Mouse (Mus musculus) gonadal fat pad, adult 2 months (tissue): ENCODE results near the gene Unc119b. TPM values are rescaled to one million over a fixed set of nuclear protein-coding genes. Genes with fewer than 3 reads are reported as not detected.
"Not testable (repeated sequence)": the region's sequence is repeated elsewhere in the genome, so short reads cannot be mapped to it uniquely, and the experiment has no call there.

Experiments
- DNase-seq: peaks from one replicate; pipeline ENCODE4 v3.0.0-alpha.2; 2012; ENCODE audit warnings: low read depth
- polyA plus RNA-seq: library from polyadenylated mRNA; depleted of rRNA; stranded (reverse); fragments of >200 nt; gene quantifications from 2 replicates; pipeline ENCODE4 v1.2.3, GENCODE M21; 2012; rRNA removed

Gene Unc119b
- polyA plus RNA-seq, 1 experiment = 78.3 TPM

DNA sequence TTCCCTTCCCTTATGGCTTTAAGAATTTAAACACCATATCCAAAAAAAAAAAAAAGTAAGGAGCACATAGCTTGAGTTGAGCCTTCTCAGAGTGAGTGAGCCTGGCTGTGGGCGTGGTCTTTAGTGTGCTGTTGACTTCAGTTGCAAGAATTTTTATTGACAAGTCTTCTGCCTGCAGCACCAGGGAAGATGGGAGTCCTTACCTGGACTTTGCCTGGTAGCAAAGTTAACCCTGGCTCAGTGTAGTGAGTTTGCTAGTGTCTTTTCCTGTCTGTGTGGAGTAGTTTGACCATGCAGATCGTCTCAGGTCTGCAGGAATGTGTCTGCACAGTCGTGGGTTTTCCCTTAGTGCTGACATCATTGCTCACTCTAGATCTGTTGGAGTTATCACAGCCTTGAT lies 43.8 kb downstream of the Unc119b start:
- no peak for DNase-seq

DNA sequence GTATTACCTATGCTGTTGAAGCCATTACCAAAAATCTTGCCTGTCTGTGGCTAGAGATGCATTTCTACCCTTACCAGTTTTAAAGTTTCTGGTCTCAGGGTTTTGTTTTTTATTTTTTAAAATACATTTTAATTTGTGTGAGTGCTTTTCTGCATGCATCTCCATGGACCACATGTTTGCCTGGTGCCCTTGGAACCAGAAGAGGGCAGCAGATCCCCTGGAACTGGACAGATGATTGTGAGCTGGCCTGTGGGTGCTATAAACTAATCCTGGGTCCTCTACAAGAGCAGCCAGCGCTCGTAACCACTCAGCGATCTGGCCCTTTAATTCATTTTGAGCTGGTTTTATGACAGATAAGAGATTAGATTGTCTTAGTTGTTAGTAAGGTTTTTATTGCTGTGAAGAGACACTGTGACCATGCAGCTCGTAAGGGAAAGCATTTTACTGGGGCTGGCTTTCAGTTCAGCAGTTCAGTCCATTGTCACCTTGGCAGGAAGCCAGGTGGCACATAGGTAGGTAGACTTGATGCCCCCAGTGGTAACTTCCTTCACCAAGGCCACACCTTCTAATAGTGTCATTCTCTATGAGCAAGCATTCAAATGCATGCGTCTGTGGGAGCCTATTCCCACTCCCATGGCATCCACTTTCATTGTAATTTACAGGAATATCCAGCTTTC lies 45.0 kb downstream of the Unc119b start:
- no peak for DNase-seq

DNA sequence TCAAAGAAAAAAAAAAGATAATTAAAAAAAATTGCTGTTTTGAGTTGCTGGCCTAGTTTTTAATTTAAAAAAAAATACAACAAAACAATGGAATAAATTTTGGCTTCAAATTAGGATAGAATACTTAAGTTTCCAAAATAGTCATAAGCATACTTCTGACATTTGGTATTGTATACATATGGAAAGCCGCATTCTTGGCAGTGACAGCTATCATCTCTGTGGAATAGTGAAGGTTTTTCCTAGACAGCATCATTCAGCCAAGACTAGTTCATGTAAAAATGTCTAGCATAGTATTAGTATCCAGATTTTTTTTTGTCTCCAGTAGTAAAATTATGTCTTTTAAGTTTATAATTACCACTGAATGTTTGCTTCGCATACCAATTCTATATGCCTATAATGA lies 49.1 kb downstream of the Unc119b start:
- DNase-seq = no peak

DNA sequence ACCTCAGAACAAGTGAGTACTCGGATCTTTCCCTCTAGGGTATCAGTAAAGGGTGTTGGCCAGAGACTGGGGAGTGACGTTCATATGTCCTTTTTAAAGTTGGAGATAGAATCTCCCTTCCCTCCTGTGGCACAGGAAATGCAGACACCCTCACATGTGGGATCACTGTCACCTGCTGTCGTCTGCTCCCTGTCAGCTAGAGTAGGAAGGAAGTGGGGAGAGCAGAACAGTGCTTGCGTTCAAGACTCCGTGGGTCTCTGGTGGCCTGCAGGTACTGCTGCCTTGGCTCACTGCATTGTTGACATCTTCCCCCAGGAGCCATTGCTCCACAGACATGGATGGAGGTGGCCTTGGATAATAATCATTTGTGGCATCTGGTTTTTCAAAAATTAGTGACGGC lies 51.3 kb downstream of the Unc119b start:
- no peak for DNase-seq

DNA sequence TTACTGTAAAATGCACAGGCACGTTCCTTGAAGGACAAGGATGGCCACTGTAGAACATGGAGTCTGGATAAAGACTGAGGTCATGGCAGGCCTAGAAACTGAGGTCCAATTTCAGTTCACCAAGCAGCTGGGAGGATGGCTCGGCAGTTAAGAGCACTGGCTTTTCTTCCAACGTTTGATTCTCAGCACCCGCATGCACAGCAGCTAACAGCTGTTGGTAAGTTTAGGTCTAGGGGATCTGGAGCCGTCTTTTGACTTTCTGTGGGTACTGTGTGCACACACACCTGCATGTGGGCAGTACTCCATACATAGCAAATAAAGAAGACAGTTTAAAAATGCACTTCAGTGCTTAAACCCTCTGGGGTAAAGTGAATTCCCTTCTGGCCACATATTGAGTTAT lies 53.1 kb downstream of the Unc119b start:
- no peak for DNase-seq

DNA sequence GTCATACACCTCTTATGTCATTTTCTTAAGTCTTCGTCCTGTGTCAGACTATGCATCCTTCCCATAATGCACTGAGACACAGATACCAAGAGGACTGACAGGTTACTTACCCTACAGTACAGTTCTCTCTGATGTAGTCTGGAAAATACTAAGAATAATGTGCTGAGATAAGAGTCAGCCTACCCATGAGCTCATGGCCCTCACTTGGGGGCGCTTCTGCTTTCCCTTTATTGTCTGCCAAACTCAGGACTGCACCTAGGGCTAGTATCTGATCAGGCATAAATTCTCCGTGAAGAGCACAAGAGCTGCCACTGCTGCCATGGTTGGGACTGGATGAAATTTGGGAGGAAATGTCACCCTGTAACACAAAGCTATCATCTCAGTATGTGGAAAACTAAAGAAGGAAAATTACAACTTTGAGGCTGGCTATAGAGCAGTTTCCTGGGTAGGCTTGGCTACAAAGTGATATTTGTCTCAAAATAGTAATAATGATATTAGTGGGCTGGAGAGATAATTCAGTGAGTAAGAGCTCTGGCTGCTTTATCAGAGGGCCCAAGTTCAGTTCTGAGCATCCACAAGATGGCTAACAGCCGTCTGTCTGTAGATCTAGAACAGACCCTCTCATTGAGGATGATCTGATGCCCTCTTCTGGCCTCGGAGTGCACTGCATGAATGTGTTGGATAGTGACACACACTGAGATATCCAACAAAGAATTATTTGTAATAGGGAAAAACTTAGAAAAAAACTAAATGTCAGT lies 58.5 kb downstream of the Unc119b start:
- DNase-seq = no peak

DNA sequence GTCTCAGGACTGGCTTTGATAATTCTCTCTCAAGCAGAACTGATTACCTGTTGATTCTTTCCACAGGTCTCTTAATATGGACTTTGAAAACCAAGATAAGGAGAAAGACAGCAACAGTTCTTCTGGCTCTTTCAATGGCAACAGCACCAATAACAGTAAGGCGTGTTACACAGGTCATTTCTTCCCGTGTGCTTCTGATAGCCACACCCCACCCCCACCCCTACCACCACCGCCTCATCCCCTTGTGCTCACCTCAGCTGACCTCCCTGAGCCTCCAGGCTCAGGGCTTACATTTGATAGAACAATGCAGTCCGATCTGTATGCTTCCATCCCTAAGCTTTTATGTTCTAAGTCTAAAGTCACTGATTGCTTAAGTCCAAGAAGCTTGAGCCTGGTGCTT lies 60.0 kb downstream of the Unc119b start:
- no peak for DNase-seq

DNA sequence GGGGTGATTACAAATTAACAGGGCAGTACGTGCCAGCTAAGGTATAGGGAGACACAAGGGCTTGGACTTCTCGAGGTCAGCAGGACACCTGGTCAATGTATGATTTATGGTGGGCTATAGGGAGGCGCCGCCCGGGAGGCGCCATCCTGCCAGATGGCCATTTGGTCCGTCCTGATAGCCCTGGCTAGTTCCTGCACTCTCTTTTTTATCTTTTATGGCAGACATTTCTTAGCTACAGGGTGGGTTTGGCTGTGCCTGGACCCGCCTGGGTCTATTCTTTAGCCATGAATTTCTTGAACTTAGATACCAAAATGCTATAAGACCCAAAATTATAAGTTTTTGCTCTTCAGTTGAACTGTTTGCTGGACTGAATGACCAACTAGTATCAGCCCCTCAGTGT lies 61.5 kb downstream of the Unc119b start:
- DNase-seq = not testable (repeated sequence)

Other genes starting within 250 kb of the Unc119b start
- gene Oasl2, start 238.0 kb downstream of the Unc119b start, polyA plus RNA-seq = 9.2 and 10.1 TPM in 2 replicates
- gene Oasl1, start 211.7 kb downstream of the Unc119b start, polyA plus RNA-seq = 1.9 and 2.0 TPM in 2 replicates
- gene 2210016L21Rik, start 192.8 kb downstream of the Unc119b start, polyA plus RNA-seq = 21.0 and 27.0 TPM in 2 replicates
- 0.18 and 0.55 TPM in 2 replicates for gene Hnf1a, start 163.9 kb downstream of the Unc119b start, polyA plus RNA-seq
- gene Sppl3, start 123.8 kb downstream of the Unc119b start, polyA plus RNA-seq = 55.5 and 57.5 TPM in 2 replicates
- 0.30 TPM in 1 of 2 replicates, not detected in the other for gene Gm10401, start 36.7 kb downstream of the Unc119b start, polyA plus RNA-seq
- 107 and 151 TPM in 2 replicates for gene Acads, start 15.6 kb downstream of the Unc119b start, polyA plus RNA-seq
- gene Mlec, start 23.2 kb upstream of the Unc119b start, polyA plus RNA-seq = 138 and 166 TPM in 2 replicates
- gene Cabp1, start 59.4 kb upstream of the Unc119b start, polyA plus RNA-seq = 2.4 and 3.3 TPM in 2 replicates
- gene Pop5, start 100.9 kb upstream of the Unc119b start, polyA plus RNA-seq = 108 and 125 TPM in 2 replicates
- 162 and 183 TPM in 2 replicates for gene Rnf10, start 137.9 kb upstream of the Unc119b start, polyA plus RNA-seq
- gene Coq5, start 144.7 kb upstream of the Unc119b start, polyA plus RNA-seq = 15.4 and 15.5 TPM in 2 replicates
- 125 and 204 TPM in 2 replicates for gene Dynll1, start 166.0 kb upstream of the Unc119b start, polyA plus RNA-seq
- 40.3 and 55.6 TPM in 2 replicates for gene Srsf9, start 192.2 kb upstream of the Unc119b start, polyA plus RNA-seq
- gene Gatc, start 206.2 kb upstream of the Unc119b start, polyA plus RNA-seq = 12.4 and 14.3 TPM in 2 replicates
- gene Triap1, start 206.2 kb upstream of the Unc119b start, polyA plus RNA-seq = 19.1 and 28.7 TPM in 2 replicates
- gene Cox6a1, start 214.0 kb upstream of the Unc119b start, polyA plus RNA-seq = 1,933 and 1,974 TPM in 2 replicates